Mouse (Mus musculus): ENCODE data around the gene Txnl4b. TPM values are rescaled to one million over a fixed set of nuclear protein-coding genes. Genes with fewer than 3 reads are reported as not detected.

The Txnl4b gene
- polyA plus RNA-seq, 1 experiment from 2014 or later, result 28.9 TPM

Other genes with a start within 250 kb of the Txnl4b start
- gene Pmfbp1, start 71.9 kb upstream of the Txnl4b start, polyA plus RNA-seq (2015; fragmentation: Nextera tagmentation; extraction: Ambion mirVana), result 0.11 and 0.13 TPM in 2 replicates
- 27.4 and 31.3 TPM in 2 replicates for gene Dhx38, start within 50 bp of the Txnl4b start, polyA plus RNA-seq (2015; fragmentation: Nextera tagmentation; extraction: Ambion mirVana)
- 4.9 and 8.2 TPM in 2 replicates for gene Hp, start 13.3 kb downstream of the Txnl4b start, polyA plus RNA-seq (2015; fragmentation: Nextera tagmentation; extraction: Ambion mirVana)
- 52.8 and 54.6 TPM in 2 replicates for gene Dhodh, start 42.8 kb downstream of the Txnl4b start, polyA plus RNA-seq (2015; fragmentation: Nextera tagmentation; extraction: Ambion mirVana)
- gene Pkd1l3, start 48.6 kb downstream of the Txnl4b start, polyA plus RNA-seq (2015; fragmentation: Nextera tagmentation; extraction: Ambion mirVana), result 0.05 and 0.10 TPM in 2 replicates
- 160 TPM in 2 replicates for gene Ist1, start 127.4 kb downstream of the Txnl4b start, polyA plus RNA-seq (2015; fragmentation: Nextera tagmentation; extraction: Ambion mirVana)
- 25.1 and 28.5 TPM in 2 replicates for gene Zfp821, start 139.7 kb downstream of the Txnl4b start, polyA plus RNA-seq (2015; fragmentation: Nextera tagmentation; extraction: Ambion mirVana)
- 7.5 and 9.3 TPM in 2 replicates for gene Atxn1l, start 171.8 kb downstream of the Txnl4b start, polyA plus RNA-seq (2015; fragmentation: Nextera tagmentation; extraction: Ambion mirVana)
- gene Ap1g1, start 212.7 kb downstream of the Txnl4b start, polyA plus RNA-seq (2015; fragmentation: Nextera tagmentation; extraction: Ambion mirVana), result 46.6 and 53.6 TPM in 2 replicates

Data from kidney, embryonic 16.5 days (tissue).